Comparison of ENCODE assay signal across 32 mouse cellular contexts in the genomic region with DNA sequence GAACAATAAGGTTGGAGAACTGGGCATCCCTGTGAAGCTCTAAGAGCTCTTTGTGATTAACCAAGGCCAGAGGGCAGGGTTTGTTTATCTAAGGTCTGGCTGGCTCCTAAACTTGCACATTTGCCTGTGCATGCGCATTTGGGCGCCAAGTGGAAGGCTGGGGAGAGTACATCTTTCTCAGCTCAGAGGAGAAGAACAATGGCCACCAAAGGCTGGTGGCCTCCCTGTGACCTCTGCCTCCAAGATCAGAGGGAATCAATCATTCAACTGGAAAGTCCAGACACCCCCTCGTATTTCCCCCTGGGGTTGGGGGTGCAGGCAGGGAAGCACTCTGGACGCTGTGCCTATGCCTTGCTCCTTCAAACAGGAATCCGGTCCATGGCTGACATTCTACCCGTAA. TPM values are rescaled to one million over a fixed set of nuclear protein-coding genes. Genes with fewer than 3 reads are reported as not detected.
DNase-seq lines count a peak whose midpoint lies in the region; ATAC-seq and TF ChIP-seq lines count a peak whose summit lies in the region.
"Had no signal": no experiment of that assay in that cellular context is flagged by ENCODE, and none has a peak within 500 bp of the region (broad histone marks: within the 10 kb centered on the region; RNA-seq: fewer than 3 reads in every experiment).

No protein-coding gene starts in this region.

- H3K4me3 ChIP-seq in hindbrain, embryonic 10.5 days: peak overlapping the region; percentile 2; the same call in 1 of the 2 replicates
- H3K4me3 ChIP-seq in hindbrain, embryonic 14.5 days (replicated peaks; ENCODE audit: low read length): no peak overlapping the region
- peak overlapping the region; percentile 23; the same call in 1 of the 2 replicates for H3K4me3 ChIP-seq in E14TG2a.4 (replicated peaks; ENCODE audit: low read length)
- H3K4me3 ChIP-seq in neural tube, embryonic 11.5 days (ENCODE audit: low read depth, low read length): no peak overlapping the region
- H3K4me3 ChIP-seq: forebrain, embryonic 13.5 days; gastrocnemius, adult 2 months; kidney, embryonic 15.5 days; liver, embryonic 15.5 days; lung, embryonic 15.5 days had no signal

- DNase-seq in hindbrain, embryonic 10.5 days (ENCODE audit: low spot score): peak; percentile 58
- DNase-seq in hindbrain, embryonic 14.5 days (ENCODE audit: low spot score): no peak
- DNase-seq in adipocyte (ENCODE audit: low spot score): peak; percentile 12
- DNase-seq in neural tube, embryonic 11.5 days (ENCODE audit: low spot score): peak; percentile 29
- no peak for DNase-seq in layer of hippocampus, adult 8-10 months (ENCODE audit: low spot score in 2 of 2)
- no peak for DNase-seq in left cerebral cortex, postnatal 14 days (ENCODE audit: low spot score in 2 of 2)
- DNase-seq: cerebellum, adult 11 months; cerebellum, postnatal 10 days; gastrocnemius, adult 2 months; kidney, adult 11 months; kidney, postnatal 36 days; lung, postnatal 36 days; right cerebral cortex, postnatal 25 days; thymus, postnatal 25 days had no signal

- H3K9ac ChIP-seq in hindbrain, embryonic 14.5 days: no peak overlapping the region
- H3K9ac ChIP-seq in neural tube, embryonic 11.5 days (ENCODE audit: low read length): no peak overlapping the region
- H3K9ac ChIP-seq: forebrain, embryonic 13.5 days; kidney, embryonic 15.5 days; liver, embryonic 15.5 days; lung, embryonic 15.5 days had no signal

- H3K36me3 ChIP-seq in hindbrain, embryonic 10.5 days: no peaks in the 10 kb centered on the region
- H3K36me3 ChIP-seq in hindbrain, embryonic 14.5 days (replicated peaks; ENCODE audit: control insufficient read depth, insufficient read depth): no peaks in the 10 kb centered on the region
- H3K36me3 ChIP-seq in E14TG2a.4 (ENCODE audit: insufficient read depth, low read length): no peaks in the 10 kb centered on the region
- no peaks in the 10 kb centered on the region for H3K36me3 ChIP-seq in neural tube, embryonic 11.5 days (ENCODE audit: control insufficient read depth, insufficient read depth, low read length)
- H3K36me3 ChIP-seq: kidney, embryonic 15.5 days; liver, embryonic 15.5 days; lung, embryonic 15.5 days had no signal

- H3K4me2 ChIP-seq in hindbrain, embryonic 14.5 days (replicated peaks): no peak overlapping the region
- H3K4me2 ChIP-seq in neural tube, embryonic 11.5 days (ENCODE audit: low read depth): no peak overlapping the region
- H3K4me2 ChIP-seq: forebrain, embryonic 13.5 days; kidney, embryonic 15.5 days; liver, embryonic 15.5 days; lung, embryonic 15.5 days had no signal

- H3K27me3 ChIP-seq in hindbrain, embryonic 10.5 days (ENCODE audit: insufficient read depth, poor library complexity, severe bottlenecking): peaks cover 54% of the 10 kb centered on the region
- H3K27me3 ChIP-seq in hindbrain, embryonic 14.5 days (ENCODE audit: control insufficient read depth, insufficient read depth, low read length): no peaks in the 10 kb centered on the region
- peaks cover 27% of the 10 kb centered on the region for H3K27me3 ChIP-seq in E14TG2a.4 (ENCODE audit: insufficient read depth, low read length)
- H3K27me3 ChIP-seq in neural tube, embryonic 11.5 days (ENCODE audit: control insufficient read depth, insufficient read depth, low read length): no peaks in the 10 kb centered on the region

- no peak for TF ChIP-seq CTCF in E14TG2a.4 (conservative IDR thresholded peaks at IDR 0.05; ENCODE audit: low read length)

- no peaks in the 10 kb centered on the region for H3K9me3 ChIP-seq in hindbrain, embryonic 10.5 days
- no peaks in the 10 kb centered on the region for H3K9me3 ChIP-seq in hindbrain, embryonic 14.5 days (ENCODE audit: control insufficient read depth, low read length)
- H3K9me3 ChIP-seq in E14TG2a.4 (ENCODE audit: low read length): no peaks in the 10 kb centered on the region
- H3K9me3 ChIP-seq in neural tube, embryonic 11.5 days (ENCODE audit: control insufficient read depth, low read length): no peaks in the 10 kb centered on the region
- H3K9me3 ChIP-seq: forebrain, embryonic 13.5 days; kidney, embryonic 15.5 days; liver, embryonic 15.5 days; lung, embryonic 15.5 days had no signal

- ATAC-seq in hindbrain, embryonic 14.5 days (ENCODE audit: low FRiP score): no peak
- no peak for ATAC-seq in neural tube, embryonic 11.5 days (ENCODE audit: insufficient read depth, low FRiP score, low TSS enrichment)
- ATAC-seq: forebrain, embryonic 13.5 days; midbrain, embryonic 16.5 days had no signal

- peaks cover 39% of the 10 kb centered on the region for H3K4me1 ChIP-seq in hindbrain, embryonic 10.5 days (replicated peaks)
- H3K4me1 ChIP-seq in hindbrain, embryonic 14.5 days (replicated peaks; ENCODE audit: control insufficient read depth, insufficient read depth, low read length): peaks cover 9% of the 10 kb centered on the region
- H3K4me1 ChIP-seq in E14TG2a.4 (replicated peaks; ENCODE audit: low read depth, low read length): peaks cover 62% of the 10 kb centered on the region
- peaks cover 7% of the 10 kb centered on the region for H3K4me1 ChIP-seq in neural tube, embryonic 11.5 days (ENCODE audit: control insufficient read depth, insufficient read depth, low read length)
- H3K4me1 ChIP-seq: liver, embryonic 15.5 days had no signal

- H3K27ac ChIP-seq in hindbrain, embryonic 10.5 days: peak overlapping the region; percentile 17
- H3K27ac ChIP-seq in hindbrain, embryonic 14.5 days: no peak overlapping the region
- H3K27ac ChIP-seq in neural tube, embryonic 11.5 days (ENCODE audit: low read depth, low read length): no peak overlapping the region
- H3K27ac ChIP-seq: forebrain, embryonic 13.5 days; gastrocnemius, adult 2 months; kidney, embryonic 15.5 days; liver, embryonic 15.5 days; lung, embryonic 15.5 days had no signal

- WGBS in hindbrain, embryonic 10.5 days: 15% methylated on average over 6 of the region's 6 CpGs
- 12% methylated on average over 6 of the region's 6 CpGs for whole genome bisulfite sequencing in hindbrain, embryonic 14.5 days
- WGBS in neural tube, embryonic 11.5 days: 18% methylated on average over 6 of the region's 6 CpGs

- intact Hi-C loops in left cerebral cortex, postnatal 14 days (cut with DNase I): no loop called here

RNA-seq across cellular contexts. Expression of gene BC048679, which starts 0.9 kb away (rescaled TPM):
- polyA plus RNA-seq in hindbrain, embryonic 10.5 days (2016; fragmentation: Nextera tagmentation; extraction: Ambion mirVana): 0.39 and 0.73 TPM in 2 replicates
- polyA plus RNA-seq in hindbrain, embryonic 14.5 days (2014; fragmentation: Nextera tagmentation; extraction: Ambion mirVana): not detected in 2 replicates
- polyA plus RNA-seq in neural tube, embryonic 11.5 days (2014; fragmentation: Nextera tagmentation; extraction: Ambion mirVana): not detected in 2 replicates
- not detected for total RNA-seq in layer of hippocampus, adult 8-10 months (2022)
- total RNA-seq in left cerebral cortex, postnatal 14 days (2021): not detected
- total RNA-seq: adrenal gland, adult 18-20 months; adrenal gland, postnatal 4 days; gastrocnemius, postnatal 4 days; hematopoietic stem cell, adult 5-6 weeks; left cerebral cortex, adult 18-20 months; left cerebral cortex, postnatal 36 days; megakaryocyte-erythroid progenitor cell, adult 5-6 weeks had no signal
- polyA plus RNA-seq: embryonic facial prominence, embryonic 11.5 days; forebrain, embryonic 13.5 days; frontal cortex, adult 2 months; heart, embryonic 16.5 days; kidney, embryonic 15.5 days; limb, embryonic 14.5 days; liver, embryonic 15.5 days; lung, embryonic 15.5 days; midbrain, embryonic 16.5 days; spleen, adult 2 months had no signal

RNA-seq across cellular contexts. Expression of gene Ap3b2, which starts 3.4 kb away (rescaled TPM):
- polyA plus RNA-seq in hindbrain, embryonic 10.5 days (2016; fragmentation: Nextera tagmentation; extraction: Ambion mirVana): 20.6 and 44.7 TPM in 2 replicates
- 120 and 128 TPM in 2 replicates for polyA plus RNA-seq in hindbrain, embryonic 14.5 days (2014; fragmentation: Nextera tagmentation; extraction: Ambion mirVana)
- 47.6 and 53.0 TPM in 2 replicates for polyA plus RNA-seq in neural tube, embryonic 11.5 days (2014; fragmentation: Nextera tagmentation; extraction: Ambion mirVana)
- total RNA-seq in layer of hippocampus, adult 8-10 months (2022): 100 to 1,000 TPM; 161 to 182 (median 173) TPM
- total RNA-seq in left cerebral cortex, postnatal 14 days (2021): 100 to 1,000 TPM; 144 to 149 TPM
- total RNA-seq: hematopoietic stem cell, adult 5-6 weeks; megakaryocyte-erythroid progenitor cell, adult 5-6 weeks had no signal
- polyA plus RNA-seq: spleen, adult 2 months had no signal

RNA-seq across cellular contexts. Expression of gene Cpeb1, which starts 41.9 kb away (rescaled TPM):
- 1.3 and 1.9 TPM in 2 replicates for polyA plus RNA-seq in hindbrain, embryonic 10.5 days (2016; fragmentation: Nextera tagmentation; extraction: Ambion mirVana)
- polyA plus RNA-seq in hindbrain, embryonic 14.5 days (2014; fragmentation: Nextera tagmentation; extraction: Ambion mirVana): 5.9 and 6.2 TPM in 2 replicates
- 1.5 and 1.9 TPM in 2 replicates for polyA plus RNA-seq in neural tube, embryonic 11.5 days (2014; fragmentation: Nextera tagmentation; extraction: Ambion mirVana)
- 100 to 1,000 TPM; 106 to 143 (median 140) TPM for total RNA-seq in layer of hippocampus, adult 8-10 months (2022)
- total RNA-seq in left cerebral cortex, postnatal 14 days (2021): 10 to 100 TPM; 36.1 to 37.0 TPM
- total RNA-seq: hematopoietic stem cell, adult 5-6 weeks; megakaryocyte-erythroid progenitor cell, adult 5-6 weeks had no signal

Comparison
In these comparisons a context has a peak if more than half of its experiments do, and no peak if none do; other contexts are left out.
1. DNase-seq: peak in hindbrain, embryonic 10.5 days (single experiment), adipocyte (single experiment) and neural tube, embryonic 11.5 days (single experiment); none in hindbrain, embryonic 14.5 days (single experiment), layer of hippocampus, adult 8-10 months (0 of 2) and left cerebral cortex, postnatal 14 days (0 of 2).
2. H3K4me3 ChIP-seq: peak in hindbrain, embryonic 10.5 days (single experiment) and E14TG2a.4 (single experiment); none in hindbrain, embryonic 14.5 days (single experiment) and neural tube, embryonic 11.5 days (single experiment).